Mouse (Mus musculus): ENCODE results near the gene Ndufv3.

DNA sequence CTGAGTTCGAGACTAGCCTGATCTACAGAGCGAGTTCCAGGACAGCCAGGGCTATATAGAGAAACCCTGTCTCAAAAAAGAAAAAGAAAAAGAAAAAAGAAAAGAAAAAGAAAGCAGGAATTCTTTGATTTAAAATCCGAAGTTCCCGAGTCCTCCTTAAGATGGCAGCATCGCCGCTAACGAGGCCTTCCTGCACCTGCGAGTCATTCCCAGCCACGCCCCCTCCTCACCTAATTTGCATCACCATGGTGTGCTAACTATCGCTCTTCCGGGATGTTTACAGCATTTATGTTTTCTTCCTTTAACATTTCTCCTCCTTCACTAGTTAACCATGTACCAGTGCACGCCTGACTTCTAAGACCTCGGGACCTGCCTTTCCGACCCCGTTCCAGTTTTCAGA, 9.4 kb downstream of the Ndufv3 start:
- TF ChIP-seq POLR2A (IDR thresholded peaks at IDR 0.05; ENCODE audit: low read depth, low read length) (no peak), CTCF (conservative IDR thresholded peaks at IDR 0.05; ENCODE audit: insufficient read depth, insufficient read length, low read depth, low read length) (peak; percentile 63; the same call in 1 of the 2 replicates)

All from kidney, adult 2 months (tissue).